Mouse (Mus musculus) liver, adult 2 months (tissue): ENCODE measurements around the gene Lin7b.

Source experiments
- CTCF ChIP-seq: fragments of 200-500 bp; IDR thresholded peaks from 2 replicates; pipeline ENCODE4 v1.5.1; 2011; ENCODE audit warnings: low read depth, low read length, control low read depth
- POLR2A ChIP-seq: fragments of 200-500 bp; IDR thresholded peaks from 2 replicates; pipeline ENCODE4 v1.6.1; 2011; ENCODE audit warnings: low read length, control low read depth; ENCODE audit not compliant: insufficient read depth; ENCODE audit errors: extremely low read depth

DNA sequence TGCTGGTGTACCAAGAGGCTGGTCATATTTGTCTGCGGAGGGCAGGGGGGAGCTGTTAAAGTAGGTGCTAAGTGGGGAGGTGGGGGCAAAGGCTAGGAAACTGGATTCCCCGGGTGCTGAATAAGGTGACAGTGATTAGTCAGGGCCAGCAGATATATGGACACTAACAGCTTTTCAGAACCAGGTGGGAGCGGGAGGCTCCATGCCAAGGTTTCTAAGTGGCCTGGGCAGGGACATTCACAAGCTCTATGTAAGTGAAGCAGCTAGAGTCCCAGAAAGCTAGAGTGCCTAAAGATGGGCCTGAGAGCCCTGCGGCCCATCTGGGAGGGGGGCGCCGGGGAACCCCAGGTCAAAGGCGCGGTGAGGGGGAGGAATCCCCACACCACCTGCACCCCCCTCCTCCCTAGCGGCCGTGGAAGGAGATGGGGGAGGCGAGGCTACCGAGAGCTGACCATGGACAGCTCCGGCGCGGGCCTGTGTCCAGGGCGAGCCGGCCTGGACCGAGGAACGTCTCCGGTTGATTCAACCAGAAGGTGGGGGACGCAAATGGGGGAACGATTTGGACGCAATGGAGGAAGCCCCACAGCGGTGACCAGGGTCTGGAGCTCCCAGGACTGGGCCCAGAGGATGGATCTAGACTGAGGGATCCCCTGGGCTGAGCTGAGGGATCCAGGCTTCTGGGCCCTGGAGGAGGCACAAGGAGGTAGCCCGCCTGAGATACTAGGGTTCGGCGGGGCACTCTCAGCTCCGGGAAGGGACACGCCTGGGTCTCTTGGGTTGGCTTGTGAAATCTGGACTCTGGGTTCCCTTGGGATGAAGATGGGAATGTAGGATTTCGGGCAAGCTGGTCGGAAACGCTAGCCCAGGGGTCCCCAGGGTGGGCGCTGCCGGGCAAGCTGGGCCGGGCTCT is 4.4 kb downstream of the Lin7b start:
- TF ChIP-seq CTCF, result no peak
- TF ChIP-seq POLR2A, result no peak
